Mouse (Mus musculus): ENCODE measurements around the gene Rbx1.
"Not testable (repeated sequence)": the region's sequence is repeated elsewhere in the genome, so short reads cannot be mapped to it uniquely, and the experiment has no call there.

The Rbx1 gene

DNA sequence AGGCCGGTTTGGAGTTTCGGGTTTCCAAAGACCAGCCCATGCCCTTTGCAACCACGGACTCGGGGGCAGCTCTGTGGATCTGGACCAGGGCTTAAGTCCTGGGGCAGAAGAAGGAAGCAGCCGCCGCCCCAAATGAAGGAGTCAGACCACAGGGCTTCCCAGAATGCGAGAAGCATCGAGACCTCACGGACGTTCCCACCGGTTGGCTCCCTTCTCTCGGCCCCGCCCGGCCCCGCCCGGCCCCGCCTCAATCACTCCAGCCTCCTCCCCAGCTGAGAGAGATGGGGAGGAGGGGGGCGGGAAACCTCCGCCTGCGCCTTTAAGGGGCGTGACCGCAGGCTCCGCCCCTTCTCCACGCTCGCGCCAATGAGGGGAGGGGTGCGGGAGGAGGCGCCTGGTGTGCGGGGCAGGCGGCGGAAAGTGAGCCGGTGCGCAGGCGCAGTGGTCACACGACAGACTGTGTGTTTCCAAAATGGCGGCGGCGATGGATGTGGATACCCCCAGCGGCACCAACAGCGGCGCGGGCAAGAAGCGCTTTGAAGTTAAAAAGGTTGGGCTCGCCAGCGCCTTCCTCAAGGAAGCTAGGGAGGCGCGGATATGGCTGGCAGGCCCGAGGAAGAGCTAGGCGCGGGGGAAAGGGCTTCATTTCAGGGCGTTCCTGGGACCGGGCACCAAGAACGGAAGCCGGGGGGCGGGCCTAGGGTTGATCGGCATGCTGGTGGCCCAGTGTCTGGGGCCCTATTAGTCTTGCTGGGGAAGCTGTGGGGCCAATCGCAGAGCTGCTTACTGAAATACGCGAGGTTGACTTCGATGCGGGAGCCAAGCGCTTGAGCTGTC lies at the start of gene Rbx1:
TSS of gene Rbx1 (plus strand) at position 396 of the 837 bp plus-strand sequence.
- DNase-seq = peak; percentile 100

DNA sequence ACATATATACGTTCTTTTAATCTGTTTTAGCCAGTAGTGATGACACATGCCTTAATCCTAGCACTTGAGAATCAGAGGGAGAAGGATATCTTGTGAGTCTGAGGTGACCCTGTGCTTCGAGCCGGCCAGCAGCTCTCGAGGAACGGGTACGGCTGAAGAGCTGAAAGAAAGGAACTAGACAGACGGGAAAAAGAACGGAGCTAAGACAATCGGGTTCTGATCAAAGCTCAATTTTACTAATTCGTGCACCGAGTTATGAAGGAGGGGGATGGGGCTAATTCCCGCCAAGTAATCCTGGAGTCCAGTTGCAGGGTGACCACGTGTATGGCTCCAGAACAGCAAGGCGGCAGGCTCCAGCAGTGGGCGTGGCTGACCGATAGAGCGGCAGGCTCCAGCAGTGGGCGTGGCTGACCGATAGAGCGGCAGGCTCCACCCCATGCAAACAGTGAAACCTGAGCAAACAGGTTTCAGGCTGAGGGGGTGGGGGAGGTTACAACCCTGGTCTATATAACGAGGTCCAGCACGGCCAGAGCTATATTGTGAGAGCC lies 49.3 kb upstream of the Rbx1 start:
- peak; percentile 73 for DNase-seq

DNA sequence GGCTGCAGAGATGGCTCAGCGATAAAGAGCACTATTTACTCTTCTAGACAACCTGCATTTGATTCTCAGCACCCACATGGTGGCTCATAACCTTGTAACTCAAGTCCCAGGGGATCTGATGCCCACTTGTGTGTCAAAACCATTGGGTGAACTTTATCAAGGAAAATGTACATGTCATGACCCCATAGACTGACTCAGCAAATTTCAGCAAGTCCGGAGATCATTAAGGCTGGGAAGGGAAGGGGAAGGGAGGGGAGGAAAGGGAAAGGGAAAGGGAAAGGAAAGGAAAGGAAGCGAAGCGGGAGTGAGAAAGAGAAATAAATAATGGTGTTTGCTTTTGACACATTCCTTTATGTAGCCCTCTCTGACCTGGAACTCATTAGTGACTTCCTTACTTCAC lies 48.0 kb upstream of the Rbx1 start:
- DNase-seq = no peak

DNA sequence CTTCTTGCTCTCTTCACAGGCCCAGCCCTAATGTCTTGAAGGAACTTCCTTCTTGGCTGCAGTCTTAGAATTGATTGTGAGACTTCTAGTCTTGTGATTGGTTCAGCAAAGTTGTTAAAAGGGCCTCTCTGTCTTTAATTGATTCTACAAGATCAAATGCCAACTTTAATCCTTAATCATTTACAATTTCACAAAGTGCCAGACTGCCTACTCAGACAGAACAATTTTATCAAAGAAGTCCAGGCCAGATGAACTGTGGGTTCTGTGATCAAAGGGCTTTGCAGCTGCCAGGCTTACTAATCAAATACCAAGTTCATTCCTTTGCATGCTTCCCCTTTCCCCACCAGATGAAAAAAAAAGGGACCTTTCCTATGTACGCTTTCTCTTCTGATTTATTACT lies 44.6 kb upstream of the Rbx1 start:
- peak; percentile 13 for DNase-seq

DNA sequence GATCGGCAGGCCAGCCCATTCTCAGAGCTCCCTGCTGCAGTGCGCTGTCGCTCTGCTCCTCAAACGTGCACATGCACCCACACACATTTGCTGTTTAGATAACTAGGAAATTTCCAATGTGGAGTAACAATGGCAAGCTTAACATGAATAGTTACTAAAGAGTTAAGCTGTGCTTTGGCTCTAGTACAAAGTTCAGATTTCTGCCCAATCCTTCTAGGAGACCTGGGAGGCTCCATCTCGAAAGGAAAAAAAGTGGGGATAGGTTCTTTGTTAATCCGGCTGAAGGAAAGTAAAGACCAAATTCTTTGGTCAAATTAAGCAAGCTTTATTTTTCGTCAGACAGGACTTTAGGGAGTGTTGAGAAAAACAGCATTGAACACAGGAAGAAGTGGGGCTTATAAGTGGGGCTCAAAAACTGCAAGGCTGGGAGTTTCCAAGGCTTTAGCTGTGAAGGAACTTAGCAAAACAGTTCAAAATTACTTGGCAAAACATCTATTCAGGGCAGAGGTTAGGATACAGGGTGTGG lies 43.9 kb upstream of the Rbx1 start:
- peak; percentile 48 for DNase-seq

DNA sequence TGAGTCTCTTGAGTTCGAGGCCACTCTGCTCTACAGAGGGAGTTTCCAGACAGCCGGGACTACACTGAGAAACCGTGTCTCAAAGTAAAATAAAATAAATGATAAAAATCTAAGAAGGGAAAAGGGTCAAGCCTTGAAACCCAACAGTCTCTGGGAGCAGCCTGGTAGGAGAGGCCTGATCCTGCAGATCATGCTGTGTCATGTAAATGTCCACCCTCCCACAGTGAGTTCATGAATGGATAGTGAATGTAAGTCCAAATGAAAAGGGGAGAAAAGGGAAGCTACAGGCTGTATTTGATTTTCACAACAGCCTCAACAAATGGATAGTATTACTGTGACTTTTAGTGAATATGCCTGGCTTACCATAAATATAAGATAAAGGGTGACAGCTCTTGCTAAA lies 40.8 kb upstream of the Rbx1 start:
- no peak for DNase-seq

DNA sequence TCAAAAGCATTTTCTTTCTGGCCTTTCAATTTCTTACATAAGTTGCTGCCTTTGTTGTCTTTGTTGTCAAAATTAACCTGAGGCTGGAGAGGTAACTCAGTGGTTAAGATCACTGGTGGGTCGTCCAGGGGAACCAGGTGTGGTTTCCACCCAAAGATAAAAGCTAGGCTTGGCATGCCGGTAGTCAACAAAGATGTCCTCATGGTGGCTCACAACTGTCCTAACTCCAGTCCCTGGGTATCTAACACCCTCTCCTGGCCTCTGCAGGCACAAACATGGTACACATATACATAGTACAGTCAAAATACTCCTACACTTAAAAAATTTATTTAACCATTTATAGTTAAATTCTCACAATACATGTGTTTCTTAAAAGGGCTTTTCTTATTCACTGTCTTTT lies 38.1 kb upstream of the Rbx1 start:
- no peak for DNase-seq

DNA sequence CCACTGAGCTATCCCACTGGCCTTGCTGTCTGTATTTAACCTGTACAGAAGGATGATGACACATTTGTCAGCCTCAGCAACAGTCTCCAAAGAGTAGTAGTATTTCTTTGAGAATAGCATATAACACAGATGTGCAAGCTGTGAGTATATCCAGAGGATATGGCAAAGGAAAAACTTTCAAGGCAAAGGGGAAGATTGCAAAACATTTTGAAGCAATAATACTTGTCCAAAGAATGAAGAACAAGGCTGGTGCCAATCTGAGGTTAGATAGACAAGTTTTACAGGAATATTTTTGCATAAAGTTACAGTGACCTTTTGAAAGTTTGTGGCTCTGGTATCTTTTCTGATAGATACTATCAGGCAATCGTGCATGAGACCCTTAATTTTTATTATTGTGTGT lies 34.9 kb upstream of the Rbx1 start:
- DNase-seq = no peak

DNA sequence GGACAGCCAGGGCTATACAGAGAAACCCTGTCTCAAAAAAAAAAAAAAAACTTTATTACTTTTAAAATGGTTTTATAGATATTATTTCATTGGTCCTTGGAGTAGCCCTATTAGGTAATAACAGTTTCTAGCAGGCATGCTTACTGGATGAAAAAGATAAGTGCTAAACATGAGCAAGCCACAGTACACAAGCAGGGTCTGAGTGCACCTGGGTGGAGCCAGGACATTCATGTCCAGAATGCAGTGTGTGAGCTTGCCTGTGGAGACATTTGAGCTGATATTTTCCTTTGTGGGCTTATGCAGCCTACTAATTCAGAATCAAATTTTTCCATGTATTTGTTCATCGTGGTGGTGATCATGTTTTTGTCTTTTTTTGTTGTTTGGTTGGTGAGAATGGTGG lies 27.8 kb upstream of the Rbx1 start:
- DNase-seq = no peak

DNA sequence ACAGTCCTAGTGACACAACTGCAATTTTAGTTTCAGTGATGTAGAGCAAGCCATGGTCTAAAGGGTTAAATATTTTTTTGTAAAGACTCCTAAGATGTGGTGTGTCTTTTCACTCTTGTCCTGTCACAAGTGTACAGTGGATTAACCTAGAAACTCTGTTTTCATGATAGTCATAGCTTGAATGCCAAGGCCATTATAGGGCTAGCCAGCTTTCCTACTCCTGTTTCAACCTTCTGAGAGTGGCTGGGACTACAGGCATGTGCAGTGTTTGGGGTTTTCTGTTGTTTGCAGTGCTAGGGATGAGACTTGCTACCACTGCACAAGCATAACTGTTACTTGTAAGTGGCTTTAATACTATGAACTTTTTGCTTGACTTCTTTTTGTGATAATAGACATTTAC lies 26.9 kb upstream of the Rbx1 start:
- no peak for DNase-seq

DNA sequence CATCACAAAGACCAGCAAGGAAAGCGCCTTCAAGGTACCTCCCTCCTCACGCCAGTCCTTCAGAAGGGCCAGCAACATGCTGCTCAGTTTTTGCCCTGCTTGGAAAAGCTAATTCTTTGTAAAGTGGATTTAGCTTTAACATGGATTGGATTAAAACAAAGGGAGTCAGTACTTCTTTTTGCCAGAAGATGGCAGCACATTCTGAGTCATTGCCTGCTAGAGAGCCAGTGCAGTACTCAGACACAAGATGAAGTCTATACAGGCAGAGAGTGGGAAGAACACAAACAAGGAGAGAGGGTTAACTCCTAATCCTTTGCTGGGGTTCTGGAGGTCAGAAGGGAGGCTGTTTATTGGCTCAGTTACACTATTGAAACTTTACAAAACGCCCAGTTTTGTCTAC lies 17.6 kb upstream of the Rbx1 start:
- DNase-seq = peak; percentile 41

DNA sequence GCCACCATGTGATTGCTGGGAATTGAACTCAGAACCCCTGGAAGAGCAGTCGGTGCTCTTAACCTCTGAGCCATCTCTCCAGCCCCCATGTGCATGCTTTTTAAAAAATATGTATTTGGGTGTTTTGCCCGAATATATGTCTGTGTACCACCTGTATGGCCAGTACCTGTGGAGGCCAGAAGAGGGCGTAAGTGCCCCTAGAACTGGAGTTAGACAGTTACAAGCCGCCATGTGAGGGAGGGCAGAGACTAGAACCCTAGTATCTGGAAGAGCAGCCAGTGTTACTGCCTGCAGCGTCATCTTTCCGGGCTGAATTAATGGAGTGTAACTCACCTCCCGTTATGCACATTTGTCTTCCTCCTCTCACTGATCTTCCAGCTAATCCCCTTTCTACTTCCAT lies 4.6 kb upstream of the Rbx1 start:
- no peak for DNase-seq

DNA sequence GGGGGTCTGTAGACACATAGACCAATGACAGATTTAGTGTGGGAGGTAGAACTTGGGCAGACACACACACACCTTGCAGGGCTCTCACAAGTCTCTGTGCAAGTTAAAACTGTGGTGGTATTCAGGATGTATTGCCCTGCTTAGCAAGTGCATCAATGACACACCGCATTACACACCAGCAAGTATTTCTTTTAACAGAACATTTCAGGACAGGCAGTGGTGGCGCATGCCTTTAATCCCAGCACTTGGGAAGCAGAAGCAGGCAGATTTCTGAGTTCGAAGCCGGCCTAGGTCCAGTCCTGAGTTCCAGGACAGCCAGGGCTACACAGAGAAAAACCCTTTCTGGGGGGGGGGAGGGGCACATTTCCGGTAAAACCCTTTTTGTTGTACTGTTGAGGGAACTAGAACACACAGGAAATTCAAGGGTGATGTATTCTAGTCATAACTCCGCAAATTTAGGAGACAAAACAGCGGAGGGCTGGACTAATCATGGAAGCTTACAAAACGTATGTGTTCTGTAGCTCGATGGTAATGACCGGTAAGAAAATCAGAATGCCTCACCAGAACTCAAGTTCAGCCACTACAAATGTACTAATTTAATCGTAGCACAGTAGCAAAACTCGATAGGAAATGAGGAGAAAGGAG lies 958 bp upstream of the Rbx1 start:
- no peak for DNase-seq

DNA sequence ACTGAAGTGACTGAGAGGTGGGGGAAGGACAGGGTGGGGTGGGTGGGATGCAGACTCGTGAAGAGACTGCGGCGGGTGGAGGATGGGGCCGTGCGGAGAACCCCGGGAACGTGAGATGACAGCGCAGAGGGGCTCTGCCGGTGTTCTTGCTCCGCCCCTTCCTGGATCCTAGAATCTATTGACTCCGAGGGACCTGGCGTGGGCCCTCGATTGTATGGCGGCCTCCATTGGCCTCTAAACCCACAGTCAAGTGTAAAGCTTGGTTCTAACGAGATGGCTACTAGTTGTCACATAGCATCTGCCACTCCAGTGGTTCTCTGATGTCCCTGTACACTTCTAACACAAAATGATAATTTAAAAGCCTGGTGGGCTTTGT lies 630 bp downstream of the Rbx1 start:
- no peak for DNase-seq

DNA sequence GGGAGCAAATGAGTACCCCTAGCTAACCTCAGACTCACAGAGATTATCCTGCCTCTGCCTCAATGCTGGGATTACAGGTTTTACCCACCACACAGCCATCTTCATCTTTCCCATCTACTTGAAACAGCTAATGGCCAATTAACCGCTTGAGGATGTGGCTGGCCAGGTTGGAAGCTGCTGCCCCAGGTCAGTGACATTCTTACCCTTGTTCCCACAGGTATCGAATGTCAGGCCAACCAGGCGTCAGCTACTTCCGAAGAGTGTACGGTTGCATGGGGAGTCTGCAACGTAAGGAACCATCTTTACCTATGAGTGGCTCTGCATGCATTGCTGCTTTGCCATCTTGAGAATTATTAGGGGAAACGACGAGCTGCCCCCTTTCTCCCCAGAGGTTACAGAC lies 4.6 kb downstream of the Rbx1 start:
- DNase-seq = no peak

DNA sequence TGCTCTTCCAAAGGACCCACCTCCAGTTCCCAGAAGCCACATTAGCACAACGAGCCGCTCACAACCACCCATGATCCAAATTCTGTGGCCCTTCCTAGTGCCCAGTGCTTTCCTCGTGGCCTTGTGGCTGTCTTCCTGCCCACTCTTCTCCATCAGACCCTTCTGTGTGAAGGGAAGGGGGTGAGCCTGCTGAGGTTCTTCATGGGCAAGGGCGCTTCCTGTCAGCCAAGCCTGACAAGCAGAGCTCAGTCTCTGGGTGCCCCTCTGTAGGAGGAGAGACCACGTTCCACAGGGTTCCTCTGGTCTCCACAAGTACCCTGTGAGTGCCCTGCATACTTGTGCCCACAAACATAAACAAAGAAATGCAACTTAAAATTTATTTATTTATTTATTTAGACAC lies 6.2 kb downstream of the Rbx1 start:
- no peak for DNase-seq

DNA sequence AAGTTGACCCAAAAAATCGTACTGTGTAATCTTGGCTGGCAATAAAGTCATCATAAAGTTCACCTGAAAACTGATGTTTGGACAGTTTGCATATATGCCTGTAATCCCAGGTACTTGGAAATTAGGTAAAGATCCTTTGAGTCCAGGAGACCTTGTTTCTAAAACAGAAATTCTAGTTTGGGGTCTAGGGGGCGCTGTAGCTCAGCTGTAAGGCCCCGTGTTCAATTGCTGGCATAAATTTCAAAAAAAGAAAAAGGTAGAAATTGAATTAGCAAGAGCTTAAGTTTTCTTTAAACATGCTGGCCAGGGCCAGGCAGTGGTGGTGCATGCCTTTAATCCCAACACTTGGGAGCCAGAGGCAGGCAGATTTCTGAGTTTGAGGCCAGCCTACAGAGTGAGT lies 9.6 kb downstream of the Rbx1 start:
- DNase-seq = peak; percentile 25

DNA sequence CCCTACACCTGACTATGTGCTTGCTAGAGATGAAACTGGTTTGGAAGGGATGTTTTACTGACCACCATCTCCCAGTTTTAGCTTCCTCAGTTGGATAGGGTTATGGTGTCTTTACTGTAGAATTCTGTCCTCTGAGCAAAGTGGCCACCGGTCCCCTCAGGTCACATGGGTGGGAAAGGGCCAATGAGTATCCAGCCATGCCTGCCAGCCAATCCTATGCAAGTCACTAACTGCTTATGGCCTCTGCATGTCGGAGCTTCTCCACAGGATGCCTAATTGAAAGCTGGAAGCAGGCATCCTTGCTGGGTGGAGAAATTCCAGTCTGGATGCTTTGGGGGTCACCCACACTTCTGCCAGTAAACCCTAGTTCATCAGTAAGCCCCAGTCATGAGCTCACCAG lies 10.5 kb downstream of the Rbx1 start:
- DNase-seq = peak; percentile 7

DNA sequence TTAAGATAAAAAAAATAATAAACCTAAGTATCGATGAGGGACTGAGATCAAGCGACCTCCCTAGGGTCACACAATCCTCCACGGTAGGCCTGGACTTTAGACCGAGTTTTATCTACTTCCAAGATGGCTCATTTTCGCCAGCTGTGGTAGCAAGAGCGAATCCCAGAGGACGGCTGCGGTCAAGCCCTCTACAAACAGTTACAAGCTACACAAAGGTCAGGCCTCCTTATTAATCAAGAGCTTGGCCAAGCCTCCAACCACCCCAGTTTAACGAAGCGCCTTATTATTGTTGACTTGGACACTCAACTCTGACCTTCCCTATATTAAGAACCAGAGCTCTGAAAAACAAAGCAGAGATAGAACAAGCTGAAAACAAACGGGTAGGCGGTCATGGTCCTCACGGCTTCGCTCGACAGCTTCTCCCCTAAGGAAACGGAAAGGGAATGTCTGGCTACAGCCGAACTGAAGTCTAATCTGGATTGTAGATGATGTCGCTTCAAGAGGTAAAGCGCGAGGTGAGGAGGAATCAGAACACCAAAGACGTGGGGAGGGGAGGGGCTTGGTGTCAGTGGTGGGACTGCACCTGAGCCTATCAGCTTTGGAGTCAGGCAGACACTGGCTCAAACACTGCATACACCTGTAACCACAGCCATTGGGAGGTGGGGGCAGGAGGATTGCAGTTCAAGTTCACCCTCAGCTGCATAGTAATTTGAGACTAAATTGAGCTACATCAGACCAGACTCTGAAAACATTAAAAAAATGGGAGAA lies 13.5 kb downstream of the Rbx1 start:
- DNase-seq = peak; percentile 18

DNA sequence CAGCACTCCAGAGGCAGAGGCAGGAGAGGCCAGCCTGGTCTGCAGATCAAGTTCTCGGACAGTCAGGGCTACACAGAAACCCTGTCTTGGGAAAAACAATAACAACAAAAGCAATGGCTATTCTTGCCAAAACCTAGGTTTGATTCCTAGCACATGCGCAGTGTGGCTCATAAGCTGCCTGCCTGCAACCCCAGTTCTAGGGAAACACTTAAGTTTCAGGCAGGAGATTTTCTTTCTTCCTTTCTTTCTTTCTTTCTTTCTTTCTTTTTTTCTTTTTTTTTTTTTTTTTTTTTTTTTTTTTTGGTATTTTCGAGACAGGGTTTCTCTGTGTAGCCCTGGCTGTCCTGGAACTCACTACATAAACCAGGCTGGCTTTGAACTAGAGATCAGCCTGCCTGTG lies 14.2 kb downstream of the Rbx1 start:
- not testable (repeated sequence) for DNase-seq

DNA sequence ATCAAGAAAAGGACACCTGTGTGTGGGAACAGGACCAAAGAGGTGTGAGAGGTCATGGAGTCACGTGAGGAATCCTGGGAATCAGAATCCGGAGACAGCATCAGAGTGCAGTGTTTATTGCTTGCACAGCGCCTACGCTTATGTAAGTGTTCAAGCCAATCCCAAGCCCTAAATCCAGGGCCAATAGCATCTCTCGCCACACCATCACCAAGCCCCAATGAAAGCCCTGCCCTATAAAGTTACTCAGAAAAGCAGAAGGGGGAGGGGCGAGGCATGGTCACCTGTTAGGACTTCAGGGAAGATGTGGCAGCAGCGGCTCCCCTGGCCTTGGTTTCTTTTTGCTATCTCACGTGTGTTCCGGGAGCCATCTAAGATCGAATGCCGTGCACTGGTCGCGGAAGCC lies 14.9 kb downstream of the Rbx1 start:
- peak; percentile 43 for DNase-seq

DNA sequence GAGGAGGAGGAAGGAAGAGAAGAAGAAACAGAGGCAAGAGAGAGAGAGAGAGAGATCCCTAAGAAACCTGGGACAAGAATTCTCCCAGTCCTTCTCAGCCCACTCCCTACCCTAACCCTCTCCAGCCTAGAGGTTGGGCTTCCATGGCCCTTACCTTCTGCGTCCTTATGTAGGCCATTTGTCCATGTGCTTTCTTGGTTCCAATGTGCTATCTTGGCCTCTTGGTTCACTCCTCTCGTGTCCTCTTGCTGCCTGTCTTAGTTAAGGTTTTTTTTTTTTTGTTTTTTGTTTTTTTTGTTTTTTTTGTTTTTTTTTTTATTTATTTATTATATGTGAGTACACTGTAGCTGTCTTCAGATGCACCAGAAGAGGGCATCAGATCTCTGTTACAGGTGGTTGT lies 16.9 kb downstream of the Rbx1 start:
- DNase-seq = no peak

DNA sequence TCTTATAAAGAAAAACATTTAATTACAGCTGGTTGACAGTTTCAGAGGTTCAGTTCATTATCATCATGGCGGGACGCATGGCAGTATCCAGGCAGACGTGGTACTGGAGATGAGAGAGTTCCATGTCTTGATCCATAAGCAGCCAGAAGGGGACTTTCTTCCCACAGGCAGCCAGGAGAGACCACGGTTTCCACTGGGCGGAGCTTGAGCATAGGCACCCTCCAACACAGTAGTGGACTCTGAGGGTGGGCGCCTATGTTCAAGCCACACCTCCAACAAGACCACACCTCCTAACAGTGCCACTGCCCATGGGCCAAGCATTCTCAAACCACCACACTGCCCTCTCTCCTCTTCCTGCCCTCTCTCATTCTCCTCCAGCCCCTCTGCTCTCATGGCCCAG lies 17.6 kb downstream of the Rbx1 start:
- no peak for DNase-seq
